Mouse (Mus musculus) liver, embryonic 11.5 days (tissue): ENCODE measurements around the gene Car9. TPM values are rescaled to one million over a fixed set of nuclear protein-coding genes. Genes with fewer than 3 reads are reported as not detected.
"Not testable (repeated sequence)": the region's sequence is repeated elsewhere in the genome, so short reads cannot be mapped to it uniquely, and the experiment has no call there.

Experiments
- ATAC-seq: fragments of 200-750 bp; cut with Nextera tagmentation; replicated peaks from 2 replicates; pipeline ENCODE4 v1.8.0; 2017; ENCODE audit warnings: moderate number of reproducible peaks, mild to moderate bottlenecking, moderate TSS enrichment, moderate library complexity; ENCODE audit not compliant: low FRiP score
- DNase-seq: peaks from one replicate; pipeline ENCODE4 v3.0.0-alpha.2; 2017; ENCODE audit warnings: low spot score
- H3K27ac ChIP-seq: fragments of 300-500 bp; sonication (generic); 2 replicates; pipeline ENCODE4 v1.5.1; 2014; ENCODE audit warnings: mild to moderate bottlenecking, low read depth, low read length, control low read depth
- H3K27me3 ChIP-seq: fragments of 300-500 bp; sonication (generic); replicated peaks from 2 replicates; pipeline ENCODE4 v1.6.1; 2014; ENCODE audit warnings: low read length, mixed read lengths; ENCODE audit not compliant: control insufficient read depth, insufficient read depth
- H3K36me3 ChIP-seq: fragments of 300-500 bp; sonication (generic); 2 replicates; pipeline ENCODE4 v1.6.1; 2014; ENCODE audit warnings: mild to moderate bottlenecking, low read length, moderate library complexity, mixed read lengths; ENCODE audit not compliant: control insufficient read depth, insufficient read depth
- H3K4me1 ChIP-seq: fragments of 300-500 bp; sonication (generic); replicated peaks from 2 replicates; pipeline ENCODE4 v1.6.1; 2014; ENCODE audit warnings: low read length, mixed read lengths; ENCODE audit not compliant: control insufficient read depth, insufficient read depth
- H3K4me2 ChIP-seq: fragments of 300-500 bp; sonication (generic); 2 replicates; pipeline ENCODE4 v1.6.1; 2014; ENCODE audit warnings: mild to moderate bottlenecking, control low read depth, moderate library complexity
- H3K4me3 ChIP-seq: fragments of 300-500 bp; sonication (generic); 2 replicates; pipeline ENCODE4 v1.5.1; 2014; ENCODE audit warnings: low read depth, low read length, control low read depth
- H3K9ac ChIP-seq: fragments of 300-500 bp; sonication (generic); 2 replicates; pipeline ENCODE4 v1.6.1; 2014; ENCODE audit warnings: low read depth, low read length, control low read depth
- H3K9me3 ChIP-seq: fragments of 300-500 bp; sonication (generic); 2 replicates; pipeline ENCODE4 v1.6.1; 2016; ENCODE audit warnings: low read length, inconsistent platforms, mixed read lengths; ENCODE audit not compliant: control insufficient read depth
- WGBS: fragments of 180-500 bp; shearing (Covaris S2); extraction: QIAGEN DNeasy Blood & Tissue Kit; methylation state at CpG from one replicate; pipeline ENCODE4 v1.1.7; 2014; 5-methylcytosine and 5-hydroxymethylcytosine counted together
- polyA plus RNA-seq: library from polyadenylated mRNA; unstranded; fragments of >200 nt; fragmentation: Nextera tagmentation; extraction: Ambion mirVana; gene quantifications from 2 replicates; pipeline ENCODE4 v1.2.1, GENCODE M21; 2014

The Car9 gene
- polyA plus RNA-seq, 1 experiment from 2014 or later: 2.0 TPM

DNA sequence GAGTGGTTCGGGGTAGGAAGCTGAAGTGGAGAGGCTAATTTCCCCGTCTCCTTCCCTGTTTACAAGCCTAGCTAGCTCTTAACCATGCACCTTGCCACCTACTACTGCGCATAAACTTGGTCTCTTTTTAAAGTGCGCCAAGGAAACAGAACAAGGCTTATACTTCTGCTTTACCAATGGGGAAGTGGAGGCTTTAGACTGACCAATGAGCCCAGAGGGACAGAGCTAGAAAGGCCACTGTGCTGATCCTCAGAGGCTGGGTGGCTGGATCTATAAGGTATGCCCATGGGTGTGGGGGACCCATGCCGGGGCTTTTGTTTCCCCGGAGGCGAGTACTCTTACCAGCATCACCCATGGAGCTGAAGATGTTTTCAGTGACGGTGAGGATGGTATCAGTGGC, 40.4 kb downstream of the Car9 start:
- Histone ChIP-seq H3K9me3 (no peaks in the 10 kb centered on the region; the same call in 1 of the 2 replicates), H3K4me1 (no peaks in the 10 kb centered on the region), H3K27me3 (no peaks in the 10 kb centered on the region), H3K9ac (no peak overlapping the region), H3K4me2 (no peak overlapping the region), H3K36me3 (peaks cover 91% of the 10 kb centered on the region), H3K27ac (no peak overlapping the region), H3K4me3 (no peak overlapping the region)
- 90% methylated on average over 8 of the region's 8 CpGs for WGBS
- DNase-seq (no peak), ATAC-seq (no peak)

DNA sequence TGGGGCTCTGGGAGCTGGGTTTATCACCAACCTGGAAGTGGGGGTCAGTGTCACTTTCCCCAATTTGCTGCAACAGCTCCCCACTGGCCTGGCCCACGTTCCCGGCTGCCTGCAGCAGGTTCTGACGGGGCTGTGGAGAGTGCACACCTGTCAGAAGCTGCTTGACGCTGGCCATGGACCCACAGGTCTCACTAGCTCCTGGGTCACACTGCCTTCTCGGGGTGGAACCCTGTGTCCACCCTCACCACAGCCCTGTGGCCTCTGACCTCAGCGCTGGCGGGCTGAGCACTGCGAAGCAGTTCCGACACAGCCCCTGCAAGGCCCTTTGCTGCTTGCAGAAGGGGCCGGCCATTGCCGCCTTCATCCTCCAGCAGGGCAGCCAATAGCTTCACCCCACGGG, 42.3 kb downstream of the Car9 start:
- H3K27ac ChIP-seq: no peak overlapping the region
- no peaks in the 10 kb centered on the region for H3K27me3 ChIP-seq
- H3K4me2 ChIP-seq: no peak overlapping the region
- H3K9ac ChIP-seq: no peak overlapping the region
- peaks cover 3% of the 10 kb centered on the region; the same call in 1 of the 2 replicates for H3K9me3 ChIP-seq
- WGBS: 94% methylated on average over 12 of the region's 12 CpGs
- H3K4me1 ChIP-seq: no peaks in the 10 kb centered on the region
- no peak overlapping the region for H3K4me3 ChIP-seq
- ATAC-seq (no peak), DNase-seq (no peak)
- H3K36me3 ChIP-seq: peaks cover 92% of the 10 kb centered on the region

DNA sequence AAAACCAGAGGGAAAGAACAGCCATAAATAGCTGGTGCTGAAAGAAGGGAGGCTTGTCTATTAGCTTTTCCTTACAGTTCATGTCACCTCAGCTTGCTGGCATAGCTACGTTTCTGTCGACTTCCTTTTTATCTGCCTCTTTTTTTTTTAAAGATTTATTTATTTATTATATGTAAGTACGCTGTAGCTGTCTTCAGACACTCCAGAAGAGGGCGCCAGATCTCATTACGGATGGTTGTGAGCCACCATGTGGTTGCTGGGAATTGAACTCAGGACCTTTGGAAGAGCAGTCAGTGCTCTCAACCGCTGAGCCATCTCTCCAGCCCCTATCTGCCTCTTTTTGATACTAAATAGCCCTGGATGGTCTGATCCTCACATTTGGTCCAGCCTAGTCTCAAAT, 45.1 kb downstream of the Car9 start:
- H3K27me3 ChIP-seq, ATAC-seq, H3K4me2 ChIP-seq, H3K27ac ChIP-seq, H3K9me3 ChIP-seq, H3K4me3 ChIP-seq, H3K4me1 ChIP-seq, DNase-seq, H3K9ac ChIP-seq: not testable (repeated sequence)
- peaks cover 93% of the 10 kb centered on the region for H3K36me3 ChIP-seq
- WGBS: 88% methylated on average over 6 of the region's 6 CpGs

DNA sequence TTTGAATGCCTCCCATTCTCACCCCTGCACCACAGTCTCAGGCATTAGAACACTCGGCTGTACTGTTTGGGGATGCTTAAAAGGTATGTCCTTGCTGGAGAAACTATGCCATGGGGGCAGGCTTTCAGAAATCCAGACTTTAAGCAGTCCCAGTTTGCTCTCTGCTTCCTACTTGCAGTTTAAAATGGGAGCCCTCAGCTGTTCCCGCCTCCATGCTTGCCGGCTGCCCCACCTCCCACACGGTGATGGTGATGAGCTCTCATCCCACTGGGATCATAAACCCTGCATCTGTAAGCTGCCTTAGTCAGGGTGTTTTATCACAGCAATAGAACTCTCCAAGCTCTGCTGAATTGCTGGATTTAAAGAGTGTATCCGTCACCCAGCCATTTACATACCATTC, 45.7 kb downstream of the Car9 start:
- Histone ChIP-seq H3K36me3 (peaks cover 89% of the 10 kb centered on the region), H3K4me3 (no peak overlapping the region), H3K4me2 (no peak overlapping the region), H3K4me1 (peaks cover 6% of the 10 kb centered on the region; the same call in 1 of the 2 replicates), H3K9me3 (peaks cover 3% of the 10 kb centered on the region; the same call in 1 of the 2 replicates), H3K27me3 (no peaks in the 10 kb centered on the region), H3K9ac (no peak overlapping the region), H3K27ac (no peak overlapping the region)
- ATAC-seq (no peak), DNase-seq (no peak)
- WGBS: 95% methylated on average over 5 of the region's 5 CpGs

GRCm38 (mm10) chr4:43553891-43554290, 47.1 kb downstream of the Car9 start:
- DNase-seq (no peak), ATAC-seq (no peak)
- no peak overlapping the region for H3K27ac ChIP-seq
- H3K4me3 ChIP-seq: no peak overlapping the region
- no peaks in the 10 kb centered on the region for H3K27me3 ChIP-seq
- H3K9ac ChIP-seq: no peak overlapping the region
- no peak overlapping the region for H3K4me2 ChIP-seq
- peaks cover 3% of the 10 kb centered on the region; the same call in 1 of the 2 replicates for H3K9me3 ChIP-seq
- H3K4me1 ChIP-seq: peaks cover 20% of the 10 kb centered on the region
- H3K36me3 ChIP-seq: peaks cover 77% of the 10 kb centered on the region

DNA sequence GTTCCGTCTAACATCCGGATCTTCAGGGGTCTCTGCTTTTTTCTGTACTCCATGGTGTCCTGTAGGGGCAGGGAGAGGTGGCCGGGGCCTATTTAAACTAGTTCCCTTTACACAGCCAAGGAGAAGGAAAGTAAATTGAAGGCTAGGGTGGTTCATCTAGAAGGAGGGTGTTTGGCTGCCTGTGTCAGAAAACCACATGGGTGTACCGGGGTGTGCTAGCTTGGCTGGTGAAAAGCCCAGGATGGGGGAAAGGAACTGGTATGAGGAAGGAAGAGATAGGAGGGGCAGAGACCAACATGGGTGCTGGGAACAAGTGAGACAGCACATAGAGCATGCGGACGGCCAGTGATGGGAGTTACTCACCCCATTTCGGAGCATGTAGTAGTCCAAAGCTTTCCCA, 49.2 kb downstream of the Car9 start:
- 87% methylated on average over 7 of the region's 7 CpGs for WGBS
- no peak for DNase-seq
- Histone ChIP-seq H3K27ac (no peak overlapping the region), H3K4me1 (peaks cover 41% of the 10 kb centered on the region), H3K36me3 (peaks cover 58% of the 10 kb centered on the region), H3K4me2 (no peak overlapping the region), H3K4me3 (no peak overlapping the region; the same call in 1 of the 2 replicates), H3K9me3 (peaks cover 3% of the 10 kb centered on the region; the same call in 1 of the 2 replicates), H3K9ac (no peak overlapping the region), H3K27me3 (no peaks in the 10 kb centered on the region)
- no peak for ATAC-seq

DNA sequence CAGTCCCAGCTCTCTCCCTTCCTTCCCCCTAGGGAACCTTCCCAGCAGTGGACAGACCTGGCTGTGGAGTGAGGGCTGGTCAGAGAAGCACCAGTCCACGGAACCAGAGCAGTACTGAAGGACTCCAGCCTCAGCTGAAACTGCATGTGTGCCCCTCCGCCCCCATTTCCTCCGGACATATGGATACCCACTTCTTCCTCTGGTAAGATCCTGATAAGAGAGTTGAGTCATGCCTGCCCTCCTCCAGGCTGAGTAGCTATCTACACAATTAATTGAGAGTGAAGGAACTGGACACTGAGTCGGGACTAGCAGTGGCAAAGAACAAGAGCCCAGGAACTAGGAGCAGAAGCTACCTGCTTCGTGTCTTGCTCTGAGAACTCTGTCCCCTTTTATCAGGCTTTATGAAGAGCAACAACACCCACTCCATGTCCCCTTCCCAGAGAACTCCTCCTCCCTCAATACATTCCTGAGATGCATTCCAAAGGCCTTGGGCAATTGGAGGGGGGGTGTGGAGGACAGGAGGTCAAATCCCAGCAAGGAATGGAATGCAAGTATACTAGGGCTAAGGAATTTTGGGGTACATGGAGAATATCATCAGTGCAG, 51.4 kb downstream of the Car9 start:
- Histone ChIP-seq H3K9me3 (no peaks in the 10 kb centered on the region), H3K36me3 (peaks cover 38% of the 10 kb centered on the region), H3K9ac (peak overlapping the region; percentile 72), H3K4me2 (peak overlapping the region; percentile 97), H3K4me3 (peak overlapping the region; percentile 82), H3K27ac (peak overlapping the region; percentile 99), H3K4me1 (peaks cover 44% of the 10 kb centered on the region), H3K27me3 (no peaks in the 10 kb centered on the region)
- 12% methylated on average over 5 of the region's 5 CpGs for WGBS
- ATAC-seq: no peak; the same call in 1 of the 2 replicates
- peak; percentile 49 for DNase-seq

DNA sequence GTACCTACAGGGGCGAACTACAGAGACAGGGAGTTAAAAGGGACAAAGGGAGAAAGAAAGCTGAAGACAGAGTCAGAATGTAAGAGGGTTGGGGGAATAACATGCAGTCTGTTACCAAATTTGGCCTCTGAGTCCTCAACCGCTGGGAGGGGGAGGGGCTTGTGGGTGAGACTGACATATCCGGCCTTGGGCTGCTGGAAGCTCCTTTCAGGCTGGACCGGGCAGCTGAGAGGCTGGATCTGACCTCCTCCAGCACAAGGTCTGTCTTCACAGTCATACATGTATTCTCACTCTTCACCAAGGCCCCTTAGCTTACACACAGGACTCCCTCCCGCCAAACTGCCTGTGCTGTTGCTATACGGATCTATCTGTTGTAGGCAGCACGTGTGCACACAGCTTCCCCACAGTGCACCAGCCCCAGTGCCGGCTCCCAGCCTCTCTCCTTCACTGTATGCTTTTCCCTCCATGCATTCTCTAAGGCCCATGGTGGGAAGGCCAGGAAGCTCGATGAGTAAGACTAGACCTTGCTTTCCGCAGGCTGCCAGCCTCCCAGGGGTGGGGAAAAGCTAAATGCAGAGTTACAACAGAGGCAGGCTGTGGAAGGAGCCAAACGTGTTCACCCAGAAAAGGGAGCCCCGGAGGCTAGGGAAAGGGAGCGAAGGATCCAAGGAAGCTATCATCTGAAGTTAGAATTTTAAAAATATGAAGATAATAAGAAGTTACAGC, 52.0 kb downstream of the Car9 start:
- H3K4me2 ChIP-seq: peak overlapping the region; percentile 97
- peak overlapping the region; percentile 82 for H3K4me3 ChIP-seq
- no peaks in the 10 kb centered on the region for H3K27me3 ChIP-seq
- 10% methylated on average over 13 of the region's 13 CpGs for WGBS
- ATAC-seq (0 out of 2 replicates have a peak, but pooled peaks have one; percentile 6), DNase-seq (peak; percentile 79)
- no peaks in the 10 kb centered on the region for H3K9me3 ChIP-seq
- peak overlapping the region; percentile 99 for H3K27ac ChIP-seq
- peaks cover 31% of the 10 kb centered on the region for H3K36me3 ChIP-seq
- H3K9ac ChIP-seq: peak overlapping the region; percentile 72
- peaks cover 50% of the 10 kb centered on the region for H3K4me1 ChIP-seq
